Mouse (Mus musculus) kidney, embryonic 15.5 days (tissue): Measurements from ENCODE around the gene Sorcs2. TPM values are rescaled to one million over a fixed set of nuclear protein-coding genes. Genes with fewer than 3 reads are reported as not detected.
A peak's percentile ranks its signal among the peaks of the same experiment; 100 is the strongest.

ENCODE experiments used
- ATAC-seq: fragments of 200-750 bp; cut with Nextera tagmentation; replicated peaks from 2 replicates; pipeline ENCODE4 v1.8.0; 2017; ENCODE audit warnings: moderate TSS enrichment; ENCODE audit not compliant: low FRiP score
- H3K27ac ChIP-seq: fragments of 300-500 bp; sonication (generic); 2 replicates; pipeline ENCODE4 v1.5.1; 2015; ENCODE audit warnings: mild to moderate bottlenecking, inconsistent platforms
- H3K27me3 ChIP-seq: fragments of 300-500 bp; sonication (generic); 2 replicates; pipeline ENCODE4 v1.6.1; 2015; ENCODE audit warnings: inconsistent platforms
- H3K36me3 ChIP-seq: fragments of 300-500 bp; sonication (generic); 2 replicates; pipeline ENCODE4 v1.6.1; 2015; ENCODE audit warnings: inconsistent platforms
- H3K4me1 ChIP-seq: fragments of 300-500 bp; sonication (generic); 2 replicates; pipeline ENCODE4 v1.6.1; 2015; ENCODE audit warnings: inconsistent platforms
- H3K4me2 ChIP-seq: fragments of 300-500 bp; sonication (generic); 2 replicates; pipeline ENCODE4 v1.6.1; 2015; ENCODE audit warnings: moderate library complexity, mild to moderate bottlenecking, inconsistent platforms
- H3K4me3 ChIP-seq: fragments of 300-500 bp; sonication (generic); replicated peaks from 2 replicates; pipeline ENCODE4 v1.5.1; 2015; ENCODE audit warnings: mild to moderate bottlenecking, inconsistent platforms
- H3K9ac ChIP-seq: fragments of 300-500 bp; sonication (generic); 2 replicates; pipeline ENCODE4 v1.6.1; 2015; ENCODE audit warnings: mild to moderate bottlenecking, inconsistent platforms
- H3K9me3 ChIP-seq: fragments of 300-500 bp; sonication (generic); replicated peaks from 2 replicates; pipeline ENCODE4 v1.6.1; 2016; ENCODE audit warnings: inconsistent platforms
- WGBS: fragments of 180-500 bp; shearing (Covaris S2); methylation state at CpG from one replicate; pipeline ENCODE4 v1.1.7; 2015; ENCODE audit warnings: mixed read lengths; 5-methylcytosine and 5-hydroxymethylcytosine counted together
- polyA plus RNA-seq: library from polyadenylated mRNA; unstranded; fragments of >200 nt; fragmentation: Nextera tagmentation; extraction: Ambion mirVana; gene quantifications from 2 replicates; pipeline ENCODE4 v1.2.1, GENCODE M21; 2015

Sorcs2 gene
- polyA plus RNA-seq, 1 experiment from 2014 or later = 12.9 TPM

- H3K27ac ChIP-seq = peak overlapping the region; percentile 3
- H3K4me3 ChIP-seq = no peak overlapping the region
- no peaks in the 10 kb centered on the region for H3K27me3 ChIP-seq
- H3K4me1 ChIP-seq = peaks cover 41% of the 10 kb centered on the region
- peak; percentile 80; the same call in 1 of the 2 replicates for ATAC-seq
- H3K9ac ChIP-seq = no peak overlapping the region
- H3K4me2 ChIP-seq = no peak overlapping the region
- 4% methylated on average over 5 of the region's 5 CpGs for WGBS
- H3K36me3 ChIP-seq = no peaks in the 10 kb centered on the region
- no peaks in the 10 kb centered on the region for H3K9me3 ChIP-seq
Measured at GRCm38 (mm10) chr5:36385062-36385461, 12.9 kb downstream of the Sorcs2 start.

GRCm38 (mm10) chr5:36383431-36383830, 14.5 kb downstream of the Sorcs2 start:
- WGBS = 89% methylated on average over 4 of the region's 4 CpGs
- ATAC-seq = no peak
- no peak overlapping the region for H3K27ac ChIP-seq

GRCm38 (mm10) chr5:36382721-36383120, 15.2 kb downstream of the Sorcs2 start:
- H3K4me1 ChIP-seq = peaks cover 44% of the 10 kb centered on the region
- no peak for ATAC-seq
- H3K27ac ChIP-seq = no peak overlapping the region
- WGBS = 85% methylated on average over 4 of the region's 4 CpGs
- H3K27me3 ChIP-seq = no peaks in the 10 kb centered on the region
- H3K9me3 ChIP-seq = no peaks in the 10 kb centered on the region
- no peak overlapping the region for H3K9ac ChIP-seq
- H3K4me2 ChIP-seq = no peak overlapping the region
- H3K4me3 ChIP-seq = no peak overlapping the region
- no peaks in the 10 kb centered on the region for H3K36me3 ChIP-seq

More at GRCm38 (mm10) chr5:36383431-36383830, 14.5 kb downstream of the Sorcs2 start:
- Histone ChIP-seq H3K9me3 (no peaks in the 10 kb centered on the region), H3K36me3 (no peaks in the 10 kb centered on the region), H3K27me3 (no peaks in the 10 kb centered on the region), H3K9ac (no peak overlapping the region), H3K4me2 (no peak overlapping the region), H3K4me1 (peaks cover 38% of the 10 kb centered on the region), H3K4me3 (no peak overlapping the region)

GRCm38 (mm10) chr5:36382134-36382693, 15.7 kb downstream of the Sorcs2 start:
- Histone ChIP-seq H3K4me3 (no peak overlapping the region), H3K4me2 (no peak overlapping the region), H3K27me3 (no peaks in the 10 kb centered on the region), H3K9me3 (no peaks in the 10 kb centered on the region), H3K9ac (no peak overlapping the region), H3K4me1 (peaks cover 49% of the 10 kb centered on the region), H3K27ac (no peak overlapping the region), H3K36me3 (no peaks in the 10 kb centered on the region)
- ATAC-seq = no peak
- 75% methylated on average over 8 of the region's 8 CpGs for WGBS

- Histone ChIP-seq H3K36me3 (no peaks in the 10 kb centered on the region), H3K27me3 (no peaks in the 10 kb centered on the region), H3K9ac (no peak overlapping the region), H3K4me2 (no peak overlapping the region), H3K4me3 (no peak overlapping the region), H3K27ac (no peak overlapping the region), H3K4me1 (peaks cover 58% of the 10 kb centered on the region), H3K9me3 (no peaks in the 10 kb centered on the region)
- WGBS = 72% methylated on average over 6 of the region's 6 CpGs
- ATAC-seq = no peak
Measured at GRCm38 (mm10) chr5:36379938-36380511, 17.9 kb downstream of the Sorcs2 start.

- Histone ChIP-seq H3K4me1 (peaks cover 62% of the 10 kb centered on the region), H3K27me3 (no peaks in the 10 kb centered on the region), H3K4me3 (no peak overlapping the region), H3K36me3 (no peaks in the 10 kb centered on the region), H3K27ac (0 out of 2 replicates have a peak overlapping the region, but pooled peaks have one; percentile 89), H3K9me3 (no peaks in the 10 kb centered on the region), H3K9ac (no peak overlapping the region), H3K4me2 (no peak overlapping the region)
- WGBS = 88% methylated on average over 2 of the region's 2 CpGs
- no peak for ATAC-seq
Measured at GRCm38 (mm10) chr5:36378370-36378738, 19.6 kb downstream of the Sorcs2 start.

GRCm38 (mm10) chr5:36377456-36378369, 20.2 kb downstream of the Sorcs2 start:
- H3K27ac ChIP-seq = peak overlapping the region; percentile 89
- no peak overlapping the region for H3K4me2 ChIP-seq
- H3K4me1 ChIP-seq = peaks cover 63% of the 10 kb centered on the region
- no peaks in the 10 kb centered on the region for H3K36me3 ChIP-seq
- 45% methylated on average over 8 of the region's 8 CpGs for WGBS
- H3K27me3 ChIP-seq = no peaks in the 10 kb centered on the region
- ATAC-seq = 0 out of 2 replicates have a peak, but pooled peaks have one; percentile 12
- no peak overlapping the region for H3K4me3 ChIP-seq
- no peaks in the 10 kb centered on the region for H3K9me3 ChIP-seq
- no peak overlapping the region for H3K9ac ChIP-seq

GRCm38 (mm10) chr5:36375886-36376285, 22.1 kb downstream of the Sorcs2 start:
- peak overlapping the region; percentile 9; the same call in 1 of the 2 replicates for H3K4me2 ChIP-seq
- H3K9me3 ChIP-seq = no peaks in the 10 kb centered on the region
- H3K27ac ChIP-seq = peak overlapping the region; percentile 89
- no peak overlapping the region for H3K9ac ChIP-seq
- H3K36me3 ChIP-seq = no peaks in the 10 kb centered on the region
- H3K27me3 ChIP-seq = no peaks in the 10 kb centered on the region
- peaks cover 80% of the 10 kb centered on the region for H3K4me1 ChIP-seq
- peak; percentile 44; the same call in 1 of the 2 replicates for ATAC-seq
- H3K4me3 ChIP-seq = no peak overlapping the region
- 11% methylated on average over 8 of the region's 8 CpGs for WGBS

GRCm38 (mm10) chr5:36374221-36375050, 23.5 kb downstream of the Sorcs2 start:
- Histone ChIP-seq H3K9ac (no peak overlapping the region), H3K36me3 (no peaks in the 10 kb centered on the region), H3K4me3 (no peak overlapping the region), H3K27me3 (no peaks in the 10 kb centered on the region), H3K9me3 (no peaks in the 10 kb centered on the region), H3K4me1 (peaks cover 76% of the 10 kb centered on the region), H3K4me2 (peak overlapping the region; percentile 31; the same call in 1 of the 2 replicates), H3K27ac (peak overlapping the region; percentile 83)
- WGBS = 26% methylated on average over 19 of the region's 19 CpGs
- ATAC-seq = no peak

- Histone ChIP-seq H3K4me3 (no peak overlapping the region), H3K9me3 (no peaks in the 10 kb centered on the region), H3K36me3 (no peaks in the 10 kb centered on the region), H3K4me1 (peaks cover 87% of the 10 kb centered on the region), H3K9ac (no peak overlapping the region), H3K4me2 (peak overlapping the region; percentile 31; the same call in 1 of the 2 replicates), H3K27ac (peak overlapping the region; percentile 83), H3K27me3 (no peaks in the 10 kb centered on the region)
- peak; percentile 70 for ATAC-seq
- WGBS = 3% methylated on average over 11 of the region's 11 CpGs
Measured at GRCm38 (mm10) chr5:36373246-36373891, 24.6 kb downstream of the Sorcs2 start.

- no peaks in the 10 kb centered on the region for H3K27me3 ChIP-seq
- H3K4me1 ChIP-seq = peaks cover 88% of the 10 kb centered on the region
- ATAC-seq = no peak
- no peak overlapping the region for H3K9ac ChIP-seq
- H3K4me2 ChIP-seq = no peak overlapping the region
- no peaks in the 10 kb centered on the region for H3K9me3 ChIP-seq
- H3K27ac ChIP-seq = 0 out of 2 replicates have a peak overlapping the region, but pooled peaks have one; percentile 41
- no peak overlapping the region for H3K4me3 ChIP-seq
- H3K36me3 ChIP-seq = no peaks in the 10 kb centered on the region
- WGBS = 77% methylated on average over 5 of the region's 5 CpGs
Measured at GRCm38 (mm10) chr5:36371731-36372130, 26.2 kb downstream of the Sorcs2 start.
